Mouse (Mus musculus): ENCODE results near the gene Meis1.

- no peak for TF ChIP-seq CTCF (IDR thresholded peaks at IDR 0.05; ENCODE audit: borderline replicate concordance, extremely low read depth, insufficient read depth, insufficient read length)
- no peak for TF ChIP-seq POLR2A (IDR thresholded peaks at IDR 0.05; ENCODE audit: borderline replicate concordance, extremely low read depth, insufficient read depth, insufficient read length, poor library complexity, severe bottlenecking)
These were observed 135.3 kb downstream of the Meis1 start for GRCm38 (mm10) chr11:18883507-18883881.
